Mouse (Mus musculus) cerebellum, adult 2 months (tissue): Measurements from ENCODE around the gene Ahdc1. TPM values are rescaled to one million over a fixed set of nuclear protein-coding genes. Genes with fewer than 3 reads are reported as not detected.
A peak's percentile ranks its signal among the peaks of the same experiment; 100 is the strongest.

Experiments used
- DNase-seq, 2 experiments: peaks; one replicate each; pipeline ENCODE4 v3.0.0; 2021
- H3K27ac ChIP-seq: fragments of 200-500 bp; 2 replicates; pipeline ENCODE4 v1.5.1; 2012; ENCODE audit warnings: low read length, control low read depth, inconsistent platforms; ENCODE audit not compliant: insufficient read depth
- H3K27me3 ChIP-seq: fragments of 200-500 bp; 2 replicates; pipeline ENCODE4 v1.6.1; 2012; ENCODE audit warnings: inconsistent platforms, mild to moderate bottlenecking, low read length, moderate library complexity; ENCODE audit not compliant: control insufficient read depth, insufficient read depth
- H3K4me1 ChIP-seq: fragments of 200-500 bp; 2 replicates; pipeline ENCODE4 v1.6.1; 2011; ENCODE audit warnings: low read length; ENCODE audit not compliant: control insufficient read depth, insufficient read depth
- H3K4me3 ChIP-seq: fragments of 200-500 bp; replicated peaks from 2 replicates; pipeline ENCODE3; 2011; ENCODE audit warnings: mild to moderate bottlenecking, low read depth, low read length, control low read depth; ENCODE audit not compliant: insufficient read depth
- CTCF ChIP-seq: fragments of 200-500 bp; IDR thresholded peaks from 2 replicates; pipeline ENCODE4 v1.5.1; 2011; ENCODE audit warnings: low read depth, mild to moderate bottlenecking, control low read depth, low read length, moderate library complexity, borderline replicate concordance; ENCODE audit not compliant: insufficient read depth
- POLR2A ChIP-seq: fragments of 200-500 bp; IDR thresholded peaks from 2 replicates; pipeline ENCODE4 v1.6.1; 2011; ENCODE audit warnings: low read length, control low read depth, borderline replicate concordance; ENCODE audit not compliant: insufficient read depth
- WGBS: fragments of 180-500 bp; shearing (Covaris S2); methylation state at CpG from one replicate; pipeline ENCODE4 v1.1.7; 2018; 5-methylcytosine and 5-hydroxymethylcytosine counted together
- polyA plus RNA-seq: library from polyadenylated mRNA; depleted of rRNA; stranded (reverse); fragments of >200 nt; gene quantifications from 2 replicates; pipeline ENCODE4 v1.2.3, GENCODE M21; 2012

Ahdc1 gene
- polyA plus RNA-seq, 1 experiment = 30.8 TPM

- Histone ChIP-seq H3K27ac (no peak overlapping the region), H3K4me1 (peaks cover 36% of the 10 kb centered on the region), H3K4me3 (no peak overlapping the region), H3K27me3 (no peaks in the 10 kb centered on the region)
- TF ChIP-seq POLR2A (no peak), CTCF (no peak)
- WGBS = 66% methylated on average over 7 of the region's 7 CpGs
- no peak for DNase-seq
Observed at GRCm38 (mm10) chr4:133079416-133080113, 68.5 kb downstream of the Ahdc1 start.

- no peak overlapping the region for H3K4me3 ChIP-seq
- WGBS = 38% methylated on average over 3 of the region's 3 CpGs
- DNase-seq = peak; percentile 65 to 74
- H3K27ac ChIP-seq = no peak overlapping the region
- H3K4me1 ChIP-seq = peaks cover 30% of the 10 kb centered on the region
- TF ChIP-seq POLR2A = no peak
- no peak for TF ChIP-seq CTCF
- no peaks in the 10 kb centered on the region for H3K27me3 ChIP-seq
Observed at GRCm38 (mm10) chr4:133080862-133081261, 69.8 kb downstream of the Ahdc1 start.

- Histone ChIP-seq H3K27me3 (no peaks in the 10 kb centered on the region), H3K4me1 (peaks cover 28% of the 10 kb centered on the region), H3K4me3 (no peak overlapping the region), H3K27ac (no peak overlapping the region)
- 77% methylated on average over 6 of the region's 6 CpGs for WGBS
- no peak for DNase-seq
- TF ChIP-seq CTCF = no peak
- TF ChIP-seq POLR2A = no peak
Observed at GRCm38 (mm10) chr4:133082216-133082773, 71.2 kb downstream of the Ahdc1 start.

GRCm38 (mm10) chr4:133083991-133084861 lies 73.2 kb downstream of the Ahdc1 start:
- H3K4me1 ChIP-seq = peaks cover 29% of the 10 kb centered on the region
- H3K27me3 ChIP-seq = no peaks in the 10 kb centered on the region
- WGBS = 1% methylated on average over 3 of the region's 3 CpGs
- peak overlapping the region; percentile 47 for H3K27ac ChIP-seq
- peak; percentile 75 to 82 for DNase-seq
- TF ChIP-seq POLR2A = no peak
- TF ChIP-seq CTCF = no peak
- H3K4me3 ChIP-seq = no peak overlapping the region

- DNase-seq = peak; percentile 72 to 73
- Histone ChIP-seq H3K27ac (peak overlapping the region; percentile 47), H3K27me3 (no peaks in the 10 kb centered on the region), H3K4me3 (peak overlapping the region; percentile 45), H3K4me1 (peaks cover 33% of the 10 kb centered on the region)
- TF ChIP-seq CTCF = no peak
- TF ChIP-seq POLR2A = no peak; the same call in 1 of the 2 replicates
- 2% methylated on average over 53 of the region's 53 CpGs for WGBS
Observed at GRCm38 (mm10) chr4:133085011-133085782, 74.1 kb downstream of the Ahdc1 start.

GRCm38 (mm10) chr4:133085783-133086342 lies 74.8 kb downstream of the Ahdc1 start:
- WGBS = 54% methylated on average over 12 of the region's 12 CpGs
- TF ChIP-seq CTCF (no peak), POLR2A (no peak)
- Histone ChIP-seq H3K4me1 (peaks cover 36% of the 10 kb centered on the region), H3K27ac (peak overlapping the region; percentile 3), H3K4me3 (peak overlapping the region; percentile 45), H3K27me3 (no peaks in the 10 kb centered on the region)
- no peak for DNase-seq
